Mouse (Mus musculus) intestine, embryonic 14.5 days (tissue): ENCODE measurements around the gene Cdc42ep4. TPM values are rescaled to one million over a fixed set of nuclear protein-coding genes. Genes with fewer than 3 reads are reported as not detected.

Experiments used
- ATAC-seq: fragments of 200-750 bp; cut with Nextera tagmentation; replicated peaks from 2 replicates; pipeline ENCODE4 v1.8.0; 2017; ENCODE audit warnings: low read depth, moderate number of reproducible peaks, moderate TSS enrichment, moderate library complexity; ENCODE audit not compliant: low FRiP score, low TSS enrichment
- DNase-seq: peaks from one replicate; pipeline ENCODE4 v3.0.0-alpha.2; 2018; ENCODE audit warnings: low spot score
- H3K27ac ChIP-seq: fragments of 300-500 bp; sonication (generic); 2 replicates; pipeline ENCODE4 v1.5.1; 2014; ENCODE audit warnings: low read depth, mild to moderate bottlenecking, control low read depth
- H3K27me3 ChIP-seq: fragments of 300-500 bp; sonication (generic); replicated peaks from 2 replicates; pipeline ENCODE4 v1.6.1; 2014; ENCODE audit warnings: low read length, control low read depth; ENCODE audit not compliant: control insufficient read depth, insufficient read depth
- H3K36me3 ChIP-seq: fragments of 300-500 bp; sonication (generic); 2 replicates; pipeline ENCODE4 v1.6.1; 2014; ENCODE audit warnings: low read length, control low read depth; ENCODE audit not compliant: control insufficient read depth, insufficient read depth
- H3K4me1 ChIP-seq: fragments of 300-500 bp; sonication (generic); replicated peaks from 2 replicates; pipeline ENCODE4 v1.6.1; 2014; ENCODE audit warnings: low read length, control low read depth, mixed read lengths; ENCODE audit not compliant: control insufficient read depth, insufficient read depth
- H3K4me2 ChIP-seq: fragments of 300-500 bp; sonication (generic); 2 replicates; pipeline ENCODE4 v1.6.1; 2014; ENCODE audit warnings: low read length
- H3K4me3 ChIP-seq: fragments of 300-500 bp; sonication (generic); 2 replicates; pipeline ENCODE4 v1.5.1; 2014; ENCODE audit warnings: low read depth, low read length, control low read depth, mixed read lengths
- H3K9ac ChIP-seq: fragments of 300-500 bp; sonication (generic); 2 replicates; pipeline ENCODE4 v1.6.1; 2014; ENCODE audit warnings: mild to moderate bottlenecking, low read length
- H3K9me3 ChIP-seq: fragments of 300-500 bp; sonication (generic); 2 replicates; pipeline ENCODE4 v1.6.1; 2016; ENCODE audit warnings: low read length, control low read depth; ENCODE audit not compliant: control insufficient read depth
- WGBS: fragments of 180-500 bp; shearing (Covaris S2); extraction: QIAGEN DNeasy Blood & Tissue Kit; methylation state at CpG from one replicate; pipeline ENCODE4 v1.1.7; 2014; 5-methylcytosine and 5-hydroxymethylcytosine counted together
- polyA plus RNA-seq: library from polyadenylated mRNA; unstranded; fragments of >200 nt; fragmentation: Nextera tagmentation; extraction: Ambion mirVana; gene quantifications from 2 replicates; pipeline ENCODE4 v1.2.1, GENCODE M21; 2014

Cdc42ep4 gene
- polyA plus RNA-seq, 1 experiment from 2014 or later: 46.8 TPM

- Histone ChIP-seq H3K27ac (no peak overlapping the region), H3K4me1 (peaks cover 37% of the 10 kb centered on the region), H3K36me3 (no peaks in the 10 kb centered on the region), H3K9ac (no peak overlapping the region), H3K4me2 (0 out of 2 replicates have a peak overlapping the region, but pooled peaks have one; percentile 3), H3K27me3 (no peaks in the 10 kb centered on the region), H3K9me3 (no peaks in the 10 kb centered on the region), H3K4me3 (no peak overlapping the region)
- DNase-seq (no peak), ATAC-seq (no peak)
- 30% methylated on average over 6 of the region's 6 CpGs for WGBS
These were observed 28.0 kb upstream of the Cdc42ep4 start for GRCm38 (mm10) chr11:113779680-113780041.

- H3K9me3 ChIP-seq: no peaks in the 10 kb centered on the region
- H3K4me3 ChIP-seq: no peak overlapping the region
- no peaks in the 10 kb centered on the region for H3K27me3 ChIP-seq
- ATAC-seq (no peak), DNase-seq (no peak)
- H3K9ac ChIP-seq: no peak overlapping the region
- 0 out of 2 replicates have a peak overlapping the region, but pooled peaks have one; percentile 3 for H3K4me2 ChIP-seq
- peak overlapping the region; percentile 43 for H3K27ac ChIP-seq
- H3K36me3 ChIP-seq: no peaks in the 10 kb centered on the region
- peaks cover 33% of the 10 kb centered on the region for H3K4me1 ChIP-seq
- WGBS: 50% methylated on average over 20 of the region's 20 CpGs
These were observed 27.3 kb upstream of the Cdc42ep4 start for GRCm38 (mm10) chr11:113778733-113779679.

- peaks cover 33% of the 10 kb centered on the region for H3K4me1 ChIP-seq
These were observed 26.3 kb upstream of the Cdc42ep4 start for GRCm38 (mm10) chr11:113777878-113778464.

GRCm38 (mm10) chr11:113776851-113777511, 25.3 kb upstream of the Cdc42ep4 start:
- ATAC-seq (no peak), DNase-seq (no peak)
- WGBS: 69% methylated on average over 14 of the region's 14 CpGs
- Histone ChIP-seq H3K4me1 (peaks cover 33% of the 10 kb centered on the region), H3K9ac (no peak overlapping the region), H3K9me3 (no peaks in the 10 kb centered on the region), H3K27me3 (no peaks in the 10 kb centered on the region), H3K4me2 (no peak overlapping the region), H3K36me3 (no peaks in the 10 kb centered on the region), H3K4me3 (no peak overlapping the region), H3K27ac (no peak overlapping the region)

More at GRCm38 (mm10) chr11:113777878-113778464, 26.3 kb upstream of the Cdc42ep4 start:
- Histone ChIP-seq H3K4me3 (no peak overlapping the region), H3K9ac (no peak overlapping the region), H3K27ac (peak overlapping the region; percentile 8; the same call in 1 of the 2 replicates), H3K9me3 (no peaks in the 10 kb centered on the region), H3K27me3 (no peaks in the 10 kb centered on the region), H3K4me2 (peak overlapping the region; percentile 20; the same call in 1 of the 2 replicates), H3K36me3 (no peaks in the 10 kb centered on the region)
- WGBS: 26% methylated on average over 8 of the region's 8 CpGs
- no peak for DNase-seq
- peak; percentile 65 for ATAC-seq

DNA sequence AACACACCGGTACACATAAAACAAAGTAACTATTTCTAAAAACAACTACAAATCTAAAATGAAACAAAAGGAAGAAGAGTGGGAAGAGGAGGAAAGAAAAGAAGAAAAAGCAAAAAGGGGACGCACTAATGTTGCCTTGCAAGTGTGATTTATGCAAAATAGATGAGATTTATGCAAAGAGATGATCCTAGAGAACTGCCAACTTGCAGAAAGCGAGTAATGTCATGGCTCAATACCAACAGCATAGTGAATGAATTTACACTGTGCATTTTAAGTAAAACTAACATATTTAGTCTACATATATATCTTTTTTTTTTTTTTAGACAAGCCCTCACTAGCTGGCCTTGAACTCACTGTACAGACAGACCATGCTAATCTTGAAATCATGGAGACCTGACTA, 23.1 kb upstream of the Cdc42ep4 start:
- H3K36me3 ChIP-seq: no peaks in the 10 kb centered on the region
- H3K27me3 ChIP-seq: no peaks in the 10 kb centered on the region
- ATAC-seq: no peak
- H3K4me2 ChIP-seq: no peak overlapping the region
- no peak overlapping the region for H3K27ac ChIP-seq
- H3K9ac ChIP-seq: no peak overlapping the region
- no peaks in the 10 kb centered on the region for H3K9me3 ChIP-seq
- no peak overlapping the region for H3K4me3 ChIP-seq
- H3K4me1 ChIP-seq: peaks cover 31% of the 10 kb centered on the region
- WGBS: 96% methylated on average over 3 of the region's 3 CpGs
- DNase-seq: no peak

GRCm38 (mm10) chr11:113773191-113773590, 21.5 kb upstream of the Cdc42ep4 start:
- ATAC-seq: no peak
- H3K9me3 ChIP-seq: no peaks in the 10 kb centered on the region
- no peak overlapping the region for H3K9ac ChIP-seq
- no peak overlapping the region for H3K27ac ChIP-seq
- H3K4me3 ChIP-seq: no peak overlapping the region
- no peaks in the 10 kb centered on the region for H3K36me3 ChIP-seq
- H3K27me3 ChIP-seq: no peaks in the 10 kb centered on the region
- 78% methylated on average over 5 of the region's 5 CpGs for WGBS
- H3K4me2 ChIP-seq: no peak overlapping the region
- no peak for DNase-seq
- peaks cover 16% of the 10 kb centered on the region for H3K4me1 ChIP-seq

DNA sequence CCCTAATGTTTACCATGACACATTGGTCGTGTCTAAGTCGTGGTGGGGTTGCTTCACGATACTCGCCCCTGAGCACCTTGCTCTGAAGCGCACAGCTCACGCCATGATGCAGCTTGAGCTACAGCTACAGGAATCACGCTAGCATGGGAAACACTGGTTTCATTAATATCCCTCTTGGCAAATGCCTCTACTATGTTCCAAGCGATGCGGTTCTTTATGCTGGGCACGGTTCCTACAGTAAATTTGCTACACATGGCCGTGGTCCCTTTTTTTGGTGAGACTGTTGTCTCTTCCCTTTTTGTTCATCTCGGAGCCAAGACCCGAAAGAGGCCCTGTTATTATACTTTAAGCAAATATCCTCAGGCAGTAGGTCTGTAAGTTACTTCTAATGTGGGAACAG, 19.5 kb upstream of the Cdc42ep4 start:
- 89% methylated on average over 13 of the region's 13 CpGs for WGBS
- no peaks in the 10 kb centered on the region for H3K36me3 ChIP-seq
- DNase-seq (no peak), ATAC-seq (no peak)
- H3K9ac ChIP-seq: no peak overlapping the region
- H3K27ac ChIP-seq: no peak overlapping the region
- H3K4me3 ChIP-seq: no peak overlapping the region
- H3K27me3 ChIP-seq: no peaks in the 10 kb centered on the region
- H3K9me3 ChIP-seq: no peaks in the 10 kb centered on the region
- H3K4me1 ChIP-seq: peaks cover 16% of the 10 kb centered on the region
- H3K4me2 ChIP-seq: no peak overlapping the region

DNA sequence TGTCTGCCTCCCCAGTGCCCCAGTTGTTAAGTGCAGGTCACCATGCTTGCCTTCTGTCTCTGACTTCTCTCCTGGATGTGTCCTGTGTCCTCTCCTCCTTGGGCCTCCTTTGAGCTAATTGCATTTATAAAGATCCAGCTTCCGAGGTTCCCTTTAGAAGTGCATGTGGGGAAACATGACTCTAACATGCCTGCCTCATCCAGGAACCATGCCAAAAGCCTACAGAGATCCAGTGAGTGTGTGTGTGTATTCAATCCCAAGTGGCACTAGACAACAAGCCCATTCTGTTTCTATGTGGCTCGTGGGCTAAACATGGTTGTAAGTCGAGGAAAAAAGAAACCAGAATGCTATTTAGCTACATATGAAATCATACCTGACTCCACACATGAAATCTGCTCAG, 16.7 kb upstream of the Cdc42ep4 start:
- DNase-seq: no peak

More for the DNA sequence above, 16.7 kb upstream of the Cdc42ep4 start:
- no peaks in the 10 kb centered on the region for H3K9me3 ChIP-seq
- H3K27ac ChIP-seq: no peak overlapping the region
- no peaks in the 10 kb centered on the region for H3K36me3 ChIP-seq
- no peak for ATAC-seq
- WGBS: 70% methylated on average over 3 of the region's 3 CpGs
- H3K9ac ChIP-seq: no peak overlapping the region
- H3K4me1 ChIP-seq: peaks cover 27% of the 10 kb centered on the region
- H3K4me2 ChIP-seq: no peak overlapping the region
- no peak overlapping the region for H3K4me3 ChIP-seq
- H3K27me3 ChIP-seq: no peaks in the 10 kb centered on the region
